Mouse (Mus musculus): ENCODE results near the gene Mef2b. TPM values are rescaled to one million over a fixed set of nuclear protein-coding genes. Genes with fewer than 3 reads are reported as not detected.

The Mef2b gene
- polyA plus RNA-seq, 1 experiment from 2014 or later: 0.29 TPM

GRCm38 (mm10) chr8:70204757-70205156 is 65.2 kb downstream of the Mef2b start:
- Histone ChIP-seq H3K9ac (replicated peaks; ENCODE audit: low read depth) (no peak overlapping the region), H3K27ac (ENCODE audit: low read length) (0 out of 2 replicates have a peak overlapping the region, but pooled peaks have one; percentile 9), H3K27me3 (replicated peaks; ENCODE audit: insufficient read depth, low read length) (no peaks in the 10 kb centered on the region), H3K9me3 (ENCODE audit: low read length) (no peaks in the 10 kb centered on the region), H3K4me1 (ENCODE audit: insufficient read depth, low read depth, low read length) (0 out of 2 replicates have a peak, but pooled peaks cover 5% of the 10 kb centered on the region), H3K4me2 (replicated peaks; ENCODE audit: low read depth, low read length) (no peak overlapping the region), H3K4me3 (ENCODE audit: low read depth, low read length) (no peak overlapping the region), H3K36me3 (ENCODE audit: insufficient read depth, low read length) (no peaks in the 10 kb centered on the region)
- no peak for TF ChIP-seq EP300 (IDR thresholded peaks at IDR 0.05)
- no peak for TF ChIP-seq CTCF (IDR thresholded peaks at IDR 0.05)
- ATAC-seq (no peak), DNase-seq (ENCODE audit: low spot score) (peak; percentile 35)
- WGBS: 44% methylated on average over 1 of the region's 1 CpGs

GRCm38 (mm10) chr8:70208130-70208529 is 68.6 kb downstream of the Mef2b start:
- no peak overlapping the region for H3K9ac ChIP-seq (replicated peaks; ENCODE audit: low read depth)
- ATAC-seq: no peak

GRCm38 (mm10) chr8:70210538-70210937 is 71.0 kb downstream of the Mef2b start:
- Histone ChIP-seq H3K9me3 (ENCODE audit: low read length) (no peaks in the 10 kb centered on the region), H3K4me1 (ENCODE audit: insufficient read depth, low read depth, low read length) (peaks cover 11% of the 10 kb centered on the region; the same call in 1 of the 2 replicates), H3K27ac (ENCODE audit: low read length) (no peak overlapping the region), H3K27me3 (replicated peaks; ENCODE audit: insufficient read depth, low read length) (no peaks in the 10 kb centered on the region), H3K4me3 (ENCODE audit: low read depth, low read length) (no peak overlapping the region), H3K9ac (replicated peaks; ENCODE audit: low read depth) (no peak overlapping the region), H3K4me2 (replicated peaks; ENCODE audit: low read depth, low read length) (0 out of 2 replicates have a peak overlapping the region, but pooled peaks have one; percentile 96), H3K36me3 (ENCODE audit: insufficient read depth, low read length) (no peaks in the 10 kb centered on the region)
- DNase-seq (ENCODE audit: low spot score) (peak; percentile 49), ATAC-seq (no peak)
- TF ChIP-seq CTCF (IDR thresholded peaks at IDR 0.05): peak; percentile 34
- TF ChIP-seq EP300 (IDR thresholded peaks at IDR 0.05): no peak
- WGBS: 29% methylated on average over 8 of the region's 8 CpGs

More at GRCm38 (mm10) chr8:70208130-70208529, 68.6 kb downstream of the Mef2b start:
- H3K4me3 ChIP-seq (ENCODE audit: low read depth, low read length): no peak overlapping the region
- H3K4me1 ChIP-seq (ENCODE audit: insufficient read depth, low read depth, low read length): peaks cover 11% of the 10 kb centered on the region; the same call in 1 of the 2 replicates
- 42% methylated on average over 1 of the region's 1 CpGs for WGBS
- H3K27ac ChIP-seq (ENCODE audit: low read length): no peak overlapping the region
- no peak for DNase-seq (ENCODE audit: low spot score)
- no peak overlapping the region for H3K4me2 ChIP-seq (replicated peaks; ENCODE audit: low read depth, low read length)
- H3K27me3 ChIP-seq (replicated peaks; ENCODE audit: insufficient read depth, low read length): no peaks in the 10 kb centered on the region
- TF ChIP-seq CTCF (IDR thresholded peaks at IDR 0.05): no peak
- TF ChIP-seq EP300 (IDR thresholded peaks at IDR 0.05): no peak
- no peaks in the 10 kb centered on the region for H3K36me3 ChIP-seq (ENCODE audit: insufficient read depth, low read length)
- H3K9me3 ChIP-seq (ENCODE audit: low read length): no peaks in the 10 kb centered on the region

GRCm38 (mm10) chr8:70211275-70211674 is 71.8 kb downstream of the Mef2b start:
- H3K4me2 ChIP-seq (replicated peaks; ENCODE audit: low read depth, low read length): peak overlapping the region; percentile 96
- no peaks in the 10 kb centered on the region for H3K27me3 ChIP-seq (replicated peaks; ENCODE audit: insufficient read depth, low read length)
- DNase-seq (ENCODE audit: low spot score) (no peak), ATAC-seq (no peak)
- H3K27ac ChIP-seq (ENCODE audit: low read length): no peak overlapping the region
- peaks cover 11% of the 10 kb centered on the region; the same call in 1 of the 2 replicates for H3K4me1 ChIP-seq (ENCODE audit: insufficient read depth, low read depth, low read length)
- H3K36me3 ChIP-seq (ENCODE audit: insufficient read depth, low read length): no peaks in the 10 kb centered on the region
- no peaks in the 10 kb centered on the region for H3K9me3 ChIP-seq (ENCODE audit: low read length)
- H3K4me3 ChIP-seq (ENCODE audit: low read depth, low read length): peak overlapping the region; percentile 61
- 0 out of 2 replicates have a peak overlapping the region, but pooled peaks have one; percentile 44 for H3K9ac ChIP-seq (replicated peaks; ENCODE audit: low read depth)
- TF ChIP-seq EP300 (IDR thresholded peaks at IDR 0.05) (no peak), CTCF (IDR thresholded peaks at IDR 0.05) (no peak)
- WGBS: 77% methylated on average over 1 of the region's 1 CpGs

- Histone ChIP-seq H3K27ac (ENCODE audit: low read length) (peak overlapping the region; percentile 54), H3K4me1 (ENCODE audit: insufficient read depth, low read depth, low read length) (peaks cover 11% of the 10 kb centered on the region; the same call in 1 of the 2 replicates), H3K27me3 (replicated peaks; ENCODE audit: insufficient read depth, low read length) (no peaks in the 10 kb centered on the region), H3K36me3 (ENCODE audit: insufficient read depth, low read length) (no peaks in the 10 kb centered on the region), H3K9ac (replicated peaks; ENCODE audit: low read depth) (peak overlapping the region; percentile 44), H3K9me3 (ENCODE audit: low read length) (no peaks in the 10 kb centered on the region), H3K4me2 (replicated peaks; ENCODE audit: low read depth, low read length) (peak overlapping the region; percentile 96), H3K4me3 (ENCODE audit: low read depth, low read length) (peak overlapping the region; percentile 61)
- TF ChIP-seq EP300 (IDR thresholded peaks at IDR 0.05): no peak
- DNase-seq (ENCODE audit: low spot score): no peak
- ATAC-seq: no peak
- WGBS: 1% methylated on average over 31 of the region's 31 CpGs
Measured at GRCm38 (mm10) chr8:70211726-70212111, 72.2 kb downstream of the Mef2b start.

- peak; percentile 95 for ATAC-seq
- under 1% methylated on average over 64 of the region's 66 CpGs for WGBS
- DNase-seq (ENCODE audit: low spot score): peak; percentile 100
- peak within 1 kb of the TSS; percentile 84 for H3K27ac ChIP-seq (ENCODE audit: low read length)
- peak within 1 kb of the TSS; percentile 96 for H3K4me2 ChIP-seq (replicated peaks; ENCODE audit: low read depth, low read length)
- no peaks in the 10 kb centered on the region for H3K9me3 ChIP-seq (ENCODE audit: low read length)
- H3K27me3 ChIP-seq (replicated peaks; ENCODE audit: insufficient read depth, low read length): no peaks in the 10 kb centered on the region
- H3K9ac ChIP-seq (replicated peaks; ENCODE audit: low read depth): peak within 1 kb of the TSS; percentile 44
- H3K4me3 ChIP-seq (ENCODE audit: low read depth, low read length): peak within 1 kb of the TSS; percentile 61
- TF ChIP-seq CTCF (IDR thresholded peaks at IDR 0.05) (peak; percentile 1; the same call in 1 of the 2 replicates), EP300 (IDR thresholded peaks at IDR 0.05) (0 out of 2 replicates have a peak, but pooled peaks have one; percentile 25)
- peaks cover 11% of the 10 kb centered on the region; the same call in 1 of the 2 replicates for H3K4me1 ChIP-seq (ENCODE audit: insufficient read depth, low read depth, low read length)
- H3K36me3 ChIP-seq (ENCODE audit: insufficient read depth, low read length): no peaks in the 10 kb centered on the region
Measured at GRCm38 (mm10) chr8:70212112-70213055, 72.9 kb downstream of the Mef2b start, which contains the start of gene Slc25a42. Slc25a42 (minus strand) TSS chr8:70212305.

Measured in lung, postnatal 0 days (tissue).